Mouse (Mus musculus) E14TG2a.4 (cell line): ENCODE data around the gene Rab3a.
A peak's percentile ranks its signal among the peaks of the same experiment; 100 is the strongest.

Experiments
- H3K27me3 ChIP-seq: 2 replicates; pipeline ENCODE4 v1.6.1; 2014; ENCODE audit warnings: low read length, control low read depth; ENCODE audit not compliant: insufficient read depth
- H3K36me3 ChIP-seq: 2 replicates; pipeline ENCODE4 v1.6.1; 2014; ENCODE audit warnings: low read length, control low read depth; ENCODE audit not compliant: insufficient read depth
- H3K4me1 ChIP-seq: replicated peaks from 2 replicates; pipeline ENCODE4 v1.6.1; 2014; ENCODE audit warnings: low read depth, low read length, control low read depth
- H3K4me3 ChIP-seq: replicated peaks from 2 replicates; pipeline ENCODE4 v1.5.1; 2014; ENCODE audit warnings: mild to moderate bottlenecking, low read length
- H3K9me3 ChIP-seq: 2 replicates; pipeline ENCODE4 v1.6.1; 2014; ENCODE audit warnings: low read length, control low read depth
- CTCF ChIP-seq: conservative IDR thresholded peaks from 2 replicates; pipeline ENCODE4 v1.5.1; 2014; ENCODE audit warnings: low read length
- NANOG ChIP-seq: IDR thresholded peaks from 2 replicates; pipeline ENCODE4 v1.6.1; 2014; ENCODE audit warnings: borderline replicate concordance, low read length, mixed read lengths
- POU5F1 ChIP-seq: IDR thresholded peaks from 2 replicates; pipeline ENCODE4 v1.6.1; 2014; ENCODE audit warnings: low read length, borderline replicate concordance

Rab3a gene

GRCm38 (mm10) chr8:70758616-70759561, 4.4 kb downstream of the Rab3a start:
- Histone ChIP-seq H3K36me3 (peaks cover 54% of the 10 kb centered on the region), H3K4me3 (peak overlapping the region; percentile 96; the same call in 1 of the 2 replicates), H3K27me3 (0 out of 2 replicates have a peak, but pooled peaks cover 4% of the 10 kb centered on the region), H3K9me3 (no peaks in the 10 kb centered on the region), H3K4me1 (peaks cover 77% of the 10 kb centered on the region)
- no peak for TF ChIP-seq CTCF
- no peak for TF ChIP-seq NANOG
- no peak for TF ChIP-seq POU5F1

DNA sequence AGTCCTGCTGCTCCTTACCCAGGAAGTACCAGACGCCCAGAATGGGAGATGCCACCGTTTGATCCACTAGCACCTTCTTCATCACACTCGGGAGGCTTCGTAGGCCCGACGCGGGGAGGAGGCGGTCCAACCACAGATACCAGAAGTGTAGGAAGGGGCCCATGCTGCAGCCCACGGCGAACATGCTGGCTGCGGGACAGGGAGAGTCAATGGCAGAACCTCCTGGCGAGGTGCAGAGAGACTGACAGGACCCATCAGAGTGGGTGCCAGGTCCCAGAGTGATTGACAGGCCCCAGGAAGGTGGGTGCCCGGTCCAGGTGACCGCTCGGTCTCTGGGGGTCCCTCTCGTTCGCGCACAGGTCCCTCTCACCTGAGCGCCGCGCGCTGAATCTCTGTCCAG, 5.9 kb downstream of the Rab3a start:
- TF ChIP-seq CTCF (no peak), NANOG (no peak), POU5F1 (no peak)
- peaks cover 82% of the 10 kb centered on the region for H3K4me1 ChIP-seq
- H3K27me3 ChIP-seq = 0 out of 2 replicates have a peak, but pooled peaks cover 5% of the 10 kb centered on the region
- H3K36me3 ChIP-seq = peaks cover 65% of the 10 kb centered on the region
- H3K9me3 ChIP-seq = no peaks in the 10 kb centered on the region
- peak overlapping the region; percentile 96 for H3K4me3 ChIP-seq

DNA sequence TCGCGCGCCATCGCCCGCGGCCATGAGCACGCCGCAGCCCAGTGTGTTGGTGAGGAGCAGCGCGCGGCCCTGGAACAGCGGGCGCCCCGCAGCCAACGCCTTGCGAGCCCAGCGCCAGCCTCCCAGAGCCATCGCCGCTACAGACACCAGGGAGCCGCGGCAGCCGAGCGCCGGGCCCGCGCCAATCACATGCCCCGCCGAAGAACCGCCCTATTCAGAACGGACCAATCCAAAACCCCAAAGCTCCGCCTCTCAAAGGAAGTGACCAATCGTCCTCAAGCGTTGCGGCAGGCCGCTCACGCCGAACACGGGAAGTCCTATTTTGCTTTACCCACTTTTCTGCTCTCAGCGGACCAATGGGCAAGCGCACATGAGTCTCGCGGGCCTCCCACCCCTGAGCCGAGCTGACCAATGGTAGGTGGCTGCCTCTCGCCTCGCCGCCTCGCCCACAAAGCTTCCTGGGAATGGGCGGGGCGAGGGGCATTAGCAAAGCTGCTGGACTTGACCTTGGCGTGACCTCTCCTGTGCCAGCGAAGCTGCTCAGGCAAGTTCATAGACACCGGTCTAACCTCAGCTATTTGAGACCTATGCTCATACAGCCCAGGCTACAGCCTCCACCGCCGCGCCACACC, 6.4 kb downstream of the Rab3a start, which contains the start of gene Mpv17l2:
Gene Mpv17l2, minus strand, starts transcription at position 172 of the 632 bp plus-strand sequence.
- H3K27me3 ChIP-seq = peaks cover 7% of the 10 kb centered on the region; the same call in 1 of the 2 replicates
- TF ChIP-seq CTCF (no peak), POU5F1 (no peak), NANOG (no peak; the same call in 1 of the 2 replicates)
- peaks cover 65% of the 10 kb centered on the region for H3K36me3 ChIP-seq
- peaks cover 82% of the 10 kb centered on the region for H3K4me1 ChIP-seq
- H3K9me3 ChIP-seq = no peaks in the 10 kb centered on the region
- peak within 1 kb of the TSS; percentile 96 for H3K4me3 ChIP-seq

DNA sequence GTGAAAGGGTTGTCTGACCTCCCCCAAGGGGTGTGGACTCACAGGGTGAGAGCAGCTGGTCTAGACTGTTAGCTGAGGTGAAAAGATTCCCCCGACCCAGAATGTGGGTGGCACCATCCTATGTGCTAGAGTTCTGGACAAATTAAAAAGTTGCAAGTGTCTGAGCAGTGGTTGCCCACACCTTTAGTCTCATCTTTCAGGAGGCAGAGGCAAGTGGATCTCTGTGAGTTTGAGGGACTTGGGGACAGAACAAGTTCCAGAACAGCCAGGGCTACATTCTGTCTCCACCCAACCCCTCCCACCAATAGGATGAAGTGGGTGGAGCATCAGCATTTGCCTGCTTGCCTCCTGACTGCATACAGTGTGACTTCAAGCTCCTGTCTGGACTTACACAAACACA, 7.6 kb downstream of the Rab3a start:
- H3K4me1 ChIP-seq = peaks cover 88% of the 10 kb centered on the region
- H3K9me3 ChIP-seq = no peaks in the 10 kb centered on the region
- H3K27me3 ChIP-seq = peaks cover 8% of the 10 kb centered on the region; the same call in 1 of the 2 replicates
- TF ChIP-seq NANOG (no peak), CTCF (no peak), POU5F1 (no peak)
- H3K36me3 ChIP-seq = peaks cover 55% of the 10 kb centered on the region
- peak overlapping the region; percentile 37; the same call in 1 of the 2 replicates for H3K4me3 ChIP-seq

GRCm38 (mm10) chr8:70763354-70763753, 8.9 kb downstream of the Rab3a start:
- TF ChIP-seq POU5F1 (no peak), NANOG (no peak), CTCF (peak; percentile 94)
- Histone ChIP-seq H3K36me3 (peaks cover 55% of the 10 kb centered on the region), H3K9me3 (no peaks in the 10 kb centered on the region), H3K4me3 (no peak overlapping the region), H3K4me1 (peaks cover 90% of the 10 kb centered on the region), H3K27me3 (peaks cover 8% of the 10 kb centered on the region; the same call in 1 of the 2 replicates)

DNA sequence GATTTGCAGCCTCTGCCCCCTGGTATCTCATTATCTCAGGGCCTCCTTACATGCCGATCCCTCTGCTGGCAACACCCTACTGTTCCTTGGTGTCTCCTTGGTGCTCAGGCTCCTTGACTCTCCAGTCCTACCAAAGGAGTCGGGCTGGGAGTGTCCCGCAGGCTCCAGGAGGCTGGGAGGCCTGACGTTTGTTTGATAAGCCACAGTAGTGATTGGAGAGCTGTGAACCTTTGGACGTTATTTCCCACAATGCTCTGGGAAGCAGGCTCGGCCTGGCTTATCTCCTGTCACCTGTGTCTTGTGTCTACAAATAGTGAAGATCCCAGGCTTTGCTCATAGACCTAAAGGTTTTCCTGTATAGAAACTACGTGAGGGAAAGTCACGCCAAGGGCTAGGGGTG, 9.5 kb downstream of the Rab3a start:
- H3K9me3 ChIP-seq = no peaks in the 10 kb centered on the region
- H3K36me3 ChIP-seq = peaks cover 55% of the 10 kb centered on the region
- H3K4me1 ChIP-seq = peaks cover 90% of the 10 kb centered on the region
- peaks cover 8% of the 10 kb centered on the region; the same call in 1 of the 2 replicates for H3K27me3 ChIP-seq
- TF ChIP-seq NANOG (no peak), POU5F1 (no peak), CTCF (no peak)
- peak overlapping the region; percentile 80; the same call in 1 of the 2 replicates for H3K4me3 ChIP-seq

DNA sequence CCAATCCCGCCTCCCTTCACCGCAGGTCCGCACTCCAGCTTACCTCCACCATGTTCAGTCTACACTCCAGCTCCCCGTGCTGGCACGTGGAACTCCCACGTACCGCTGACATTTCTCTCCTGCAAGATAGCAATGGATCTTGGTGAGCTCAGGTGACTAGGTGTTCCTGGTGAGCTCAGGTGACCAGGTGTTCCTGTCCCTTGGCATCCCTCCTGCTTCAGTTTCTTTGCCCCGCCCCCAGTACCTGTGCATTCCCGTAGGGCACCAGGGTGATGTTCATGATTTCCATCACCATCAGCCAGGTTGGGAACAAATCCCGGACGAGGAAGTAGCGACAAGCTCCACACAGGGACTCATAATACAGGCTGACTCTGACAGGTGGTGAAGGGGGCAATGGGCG, 10.2 kb downstream of the Rab3a start:
- H3K27me3 ChIP-seq = peaks cover 8% of the 10 kb centered on the region; the same call in 1 of the 2 replicates
- TF ChIP-seq POU5F1 = no peak
- TF ChIP-seq CTCF = no peak
- no peak for TF ChIP-seq NANOG

GRCm38 (mm10) chr8:70765329-70765728, 10.8 kb downstream of the Rab3a start:
- H3K4me1 ChIP-seq = peaks cover 89% of the 10 kb centered on the region
- H3K4me3 ChIP-seq = peak overlapping the region; percentile 80
- TF ChIP-seq CTCF = no peak
- no peak for TF ChIP-seq NANOG
- TF ChIP-seq POU5F1 = no peak

More for the DNA sequence above, 10.2 kb downstream of the Rab3a start:
- Histone ChIP-seq H3K9me3 (no peaks in the 10 kb centered on the region), H3K4me3 (peak overlapping the region; percentile 80; the same call in 1 of the 2 replicates), H3K36me3 (peaks cover 53% of the 10 kb centered on the region), H3K4me1 (peaks cover 89% of the 10 kb centered on the region)

More at GRCm38 (mm10) chr8:70765329-70765728, 10.8 kb downstream of the Rab3a start:
- peaks cover 58% of the 10 kb centered on the region for H3K36me3 ChIP-seq
- H3K27me3 ChIP-seq = peaks cover 8% of the 10 kb centered on the region; the same call in 1 of the 2 replicates
- H3K9me3 ChIP-seq = no peaks in the 10 kb centered on the region
